Mouse (Mus musculus): ENCODE data around the gene Csrnp3.

Csrnp3 gene

DNA sequence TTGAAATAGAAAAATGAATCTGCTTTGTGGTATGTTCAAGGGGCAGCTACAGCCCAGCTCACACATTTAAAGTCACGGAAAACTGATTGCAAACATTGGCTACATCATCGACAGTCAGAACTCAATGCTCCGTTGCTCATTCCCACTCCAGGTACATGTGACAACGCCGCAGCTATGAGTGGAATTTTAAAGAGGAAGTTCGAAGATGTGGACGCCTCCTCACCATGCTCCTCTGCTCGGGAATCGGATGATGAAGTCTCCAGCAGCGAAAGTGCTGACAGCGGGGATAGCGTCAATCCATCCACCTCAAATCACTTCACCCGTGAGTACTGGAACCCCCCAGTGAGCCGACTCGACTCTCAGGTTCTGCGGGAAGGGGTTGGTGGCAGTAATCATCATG, 103.2 kb downstream of the Csrnp3 start:
- DNase-seq (ENCODE audit: low spot score): no peak

DNA sequence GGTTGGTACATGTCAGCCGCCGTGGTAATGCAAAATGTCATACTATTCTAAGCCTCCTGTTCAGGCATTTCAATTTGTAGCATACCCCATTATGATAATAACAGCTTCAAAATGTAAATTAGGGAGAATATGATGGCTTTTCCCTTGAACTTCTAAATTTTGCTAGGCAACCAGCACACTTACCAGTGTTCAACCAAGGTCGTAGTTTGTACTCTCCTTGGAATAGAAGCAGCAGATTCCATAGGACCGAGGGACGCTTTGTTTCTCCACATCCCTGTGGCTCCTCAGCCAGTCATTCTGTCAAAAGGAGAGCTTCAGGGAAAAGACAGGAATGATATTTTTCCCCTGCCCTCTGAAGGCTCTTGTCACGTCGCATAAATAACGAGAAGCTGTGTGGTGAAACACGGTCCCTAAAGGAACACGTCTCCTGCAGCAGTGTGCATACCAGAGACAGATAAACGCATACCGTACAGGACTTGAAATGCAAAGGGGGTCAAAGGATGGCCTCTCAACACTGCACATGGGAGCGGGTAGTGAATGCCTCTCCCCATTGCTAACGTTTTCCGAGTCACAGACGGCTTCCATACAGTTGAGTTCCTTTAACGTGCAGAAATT, 108.3 kb downstream of the Csrnp3 start:
- no peak for DNase-seq (ENCODE audit: low spot score)

DNA sequence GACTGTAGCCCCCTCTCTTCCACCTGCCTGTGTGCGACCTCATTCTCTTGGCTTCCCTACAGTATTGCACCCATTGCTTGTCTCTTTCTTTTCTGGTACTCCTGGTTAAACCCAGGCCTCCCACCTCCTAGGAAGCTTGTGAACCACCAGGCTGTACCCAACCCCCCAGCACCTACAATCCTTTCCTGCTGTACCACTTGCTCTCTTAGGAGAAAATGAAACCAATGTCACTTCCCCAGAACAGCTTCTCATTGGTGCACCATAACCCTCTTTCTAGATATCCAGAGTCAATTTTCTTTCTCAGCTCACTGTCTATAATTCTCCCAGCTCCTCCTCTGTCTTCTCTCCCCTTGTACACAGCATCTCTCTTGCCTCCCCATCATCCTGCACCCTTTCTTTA, 110.2 kb downstream of the Csrnp3 start:
- no peak for DNase-seq (ENCODE audit: low spot score)

DNA sequence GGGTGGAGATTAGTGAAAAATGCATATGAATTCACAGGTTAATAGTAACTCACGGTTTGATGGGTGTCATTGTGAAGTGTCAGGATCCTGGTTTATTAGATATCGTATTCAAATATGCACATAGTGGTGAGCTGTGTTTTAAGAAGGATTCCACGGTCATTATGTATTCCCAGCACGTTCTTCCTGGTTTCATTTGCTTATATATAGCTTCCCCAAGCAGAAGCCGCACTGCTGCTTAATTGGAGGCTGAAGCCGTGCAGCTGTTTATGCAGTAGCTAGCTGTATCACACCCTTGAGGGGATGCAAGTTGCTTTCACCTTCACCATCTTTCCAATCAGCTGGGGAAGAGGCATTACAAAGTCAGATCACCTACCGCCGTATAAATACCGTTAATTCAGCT, 111.2 kb downstream of the Csrnp3 start:
- DNase-seq (ENCODE audit: low spot score): no peak

DNA sequence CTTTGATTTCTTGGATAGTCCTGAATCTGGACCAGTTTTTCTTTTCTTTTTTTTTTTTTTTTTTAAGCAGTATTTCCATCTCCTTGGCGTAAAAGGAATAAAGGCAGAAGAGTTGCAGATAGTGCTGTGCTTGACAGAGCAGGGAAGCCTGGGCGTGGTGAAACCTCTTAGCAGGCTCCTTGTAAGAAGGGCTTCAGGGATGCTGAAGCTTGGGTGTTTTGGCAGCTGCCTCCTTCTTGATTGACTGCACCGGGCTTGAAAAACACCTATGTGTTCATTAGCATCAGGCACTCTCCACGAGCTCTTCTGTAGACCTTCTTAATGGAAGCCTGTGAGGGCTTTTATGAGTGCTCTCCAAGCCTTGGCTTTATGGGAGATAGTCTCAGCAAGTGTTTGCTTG, 117.9 kb downstream of the Csrnp3 start:
- no peak for DNase-seq (ENCODE audit: low spot score)

DNA sequence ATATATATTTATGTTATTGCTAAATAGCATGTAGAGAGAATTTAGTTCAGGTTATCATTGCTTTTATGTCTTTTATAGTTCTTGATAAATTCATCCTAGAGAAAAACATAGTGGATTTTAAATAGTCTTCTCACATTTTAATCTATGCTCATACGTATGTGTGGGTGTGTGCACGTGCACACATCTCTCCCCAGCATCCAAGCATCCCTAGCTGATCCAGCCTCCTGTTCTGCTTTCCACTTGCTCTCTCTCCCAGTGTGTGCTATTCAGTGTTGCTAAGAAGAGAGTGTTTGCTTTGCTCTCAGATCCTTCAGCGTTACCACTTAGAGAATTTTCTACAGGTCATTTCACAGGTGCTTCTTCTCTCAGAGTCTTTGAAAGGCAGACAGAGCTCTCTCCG, 123.2 kb downstream of the Csrnp3 start:
- DNase-seq (ENCODE audit: low spot score): no peak

DNA sequence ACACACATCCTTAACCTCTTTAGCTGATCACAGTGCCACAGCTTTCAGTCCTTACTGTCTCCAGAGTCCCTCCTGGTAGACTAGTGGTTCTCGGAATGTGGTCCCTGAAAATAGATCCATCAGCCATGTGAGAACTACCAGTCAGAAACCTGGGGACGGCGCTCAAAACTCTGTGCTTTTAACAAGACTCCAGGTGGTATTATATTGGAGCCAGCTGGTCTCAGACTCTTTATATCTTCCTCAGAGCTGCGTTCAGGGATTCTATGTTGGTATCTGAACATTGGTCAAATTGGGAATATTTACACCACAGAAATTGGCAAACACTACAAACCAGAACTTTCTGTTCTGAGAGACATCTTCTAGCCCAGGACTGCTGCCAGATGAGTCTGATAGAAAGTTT, 128.3 kb downstream of the Csrnp3 start:
- DNase-seq (ENCODE audit: low spot score): no peak

DNA sequence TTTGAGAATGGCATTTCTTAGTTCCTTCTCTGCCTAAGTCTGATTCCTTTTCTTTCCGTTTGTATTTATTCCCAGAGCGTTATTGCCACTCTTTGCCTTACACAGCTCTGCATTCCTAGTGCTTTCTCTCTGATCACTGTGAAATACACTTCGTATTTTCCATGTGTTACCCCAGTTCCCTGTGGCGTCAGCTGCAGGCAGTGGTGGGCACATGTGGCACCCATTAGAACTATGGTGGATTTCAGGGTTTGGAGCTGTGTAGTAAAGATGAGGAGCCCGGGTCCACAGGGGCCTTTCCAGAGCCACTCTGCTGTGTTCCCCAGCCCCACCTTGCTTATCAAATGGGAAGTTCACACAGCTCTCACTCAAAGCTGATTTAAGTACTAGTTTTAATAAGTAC, 129.8 kb downstream of the Csrnp3 start:
- DNase-seq (ENCODE audit: low spot score): no peak

DNA sequence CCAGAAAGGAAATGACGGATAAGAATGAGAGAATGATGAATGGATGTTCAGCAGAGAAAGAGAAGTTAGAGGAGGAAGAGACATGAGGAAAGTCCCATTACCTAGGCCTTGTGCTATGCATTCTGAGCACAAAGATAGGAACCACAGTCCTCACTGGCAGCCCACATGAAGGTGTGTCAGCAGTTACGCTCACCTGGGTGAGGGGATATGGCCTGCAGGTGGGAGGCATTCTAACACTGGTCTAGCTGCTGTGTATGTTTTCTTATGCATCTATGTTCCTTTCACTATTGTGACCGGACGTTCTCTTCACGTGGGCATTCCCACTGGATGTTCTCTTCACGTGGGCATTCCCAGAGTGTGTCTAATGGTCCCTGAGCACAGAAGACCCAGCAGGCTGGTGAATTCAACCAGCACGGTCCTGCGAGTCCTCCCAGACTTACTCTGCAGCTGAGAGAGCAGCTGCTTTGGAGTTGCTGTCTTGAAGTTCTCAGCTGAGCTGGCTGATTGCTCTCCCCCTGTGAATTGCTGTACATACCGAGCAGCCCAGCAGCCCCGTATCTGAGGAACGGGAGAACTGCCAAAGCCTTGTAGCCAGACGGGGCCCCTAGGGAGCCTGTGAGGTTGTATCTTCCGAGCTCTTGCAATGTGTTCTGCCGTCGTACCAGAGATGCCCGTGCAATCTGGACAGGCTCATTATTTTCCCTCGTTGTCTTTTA, 133.9 kb downstream of the Csrnp3 start:
- no peak for DNase-seq (ENCODE audit: low spot score)

DNA sequence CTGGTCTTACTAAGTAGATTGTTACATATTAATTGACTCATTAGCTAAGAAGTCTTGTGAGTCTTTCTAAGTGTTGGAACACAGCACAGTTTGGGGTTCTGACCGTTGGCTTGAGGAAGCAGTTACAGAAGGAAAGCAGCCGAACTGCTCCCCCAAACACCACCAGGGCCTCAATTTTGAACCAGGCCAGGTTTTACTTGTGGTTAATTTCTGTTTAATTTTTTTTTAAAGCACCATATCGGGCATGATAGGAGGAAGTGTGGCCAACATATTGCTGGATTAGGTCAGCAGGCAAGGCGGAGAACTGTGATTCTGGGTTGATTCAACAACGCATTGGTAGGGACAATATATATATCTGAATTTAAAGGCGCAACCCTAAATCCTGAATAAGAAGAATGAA, 135.9 kb downstream of the Csrnp3 start:
- no peak for DNase-seq (ENCODE audit: low spot score)

DNA sequence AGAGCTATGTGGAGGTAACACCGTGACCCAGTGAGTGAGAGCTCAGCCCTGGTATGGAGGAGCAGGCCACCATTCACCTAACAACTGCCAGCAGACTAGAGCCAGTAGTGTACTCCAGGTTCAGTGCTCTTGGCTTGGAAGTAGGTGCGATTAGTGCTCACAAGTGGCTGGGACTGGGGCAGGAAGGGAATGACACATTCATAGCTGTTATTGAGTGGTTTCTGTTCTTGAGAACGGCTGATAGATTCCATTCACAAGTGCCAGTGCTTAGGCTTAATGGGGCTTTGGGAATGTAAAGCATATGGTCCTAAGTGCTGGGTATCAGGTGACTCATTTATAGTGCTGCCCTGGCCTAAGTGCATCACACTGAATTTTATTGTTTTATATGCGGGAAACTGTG, 136.4 kb downstream of the Csrnp3 start:
- no peak for DNase-seq (ENCODE audit: low spot score)

DNA sequence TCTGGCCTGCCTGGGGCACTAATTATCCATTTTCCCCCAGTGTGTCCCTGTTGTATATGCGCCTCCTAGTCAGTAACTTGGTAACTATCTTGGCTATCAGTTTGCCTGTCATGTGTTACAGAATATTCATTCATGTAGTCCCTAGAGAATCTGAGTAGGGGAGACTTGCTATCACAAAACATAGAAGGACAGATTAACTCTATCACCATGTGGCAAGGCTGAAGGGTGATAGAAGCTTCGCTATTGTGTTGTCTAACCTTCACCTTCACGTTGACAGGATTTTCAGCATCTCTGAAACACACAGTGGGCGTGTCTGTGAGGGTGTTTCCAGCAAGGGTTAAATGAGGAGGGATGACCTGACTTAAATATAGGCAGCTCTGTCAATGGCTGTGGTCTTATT, 140.1 kb downstream of the Csrnp3 start:
- DNase-seq (ENCODE audit: low spot score): no peak

DNA sequence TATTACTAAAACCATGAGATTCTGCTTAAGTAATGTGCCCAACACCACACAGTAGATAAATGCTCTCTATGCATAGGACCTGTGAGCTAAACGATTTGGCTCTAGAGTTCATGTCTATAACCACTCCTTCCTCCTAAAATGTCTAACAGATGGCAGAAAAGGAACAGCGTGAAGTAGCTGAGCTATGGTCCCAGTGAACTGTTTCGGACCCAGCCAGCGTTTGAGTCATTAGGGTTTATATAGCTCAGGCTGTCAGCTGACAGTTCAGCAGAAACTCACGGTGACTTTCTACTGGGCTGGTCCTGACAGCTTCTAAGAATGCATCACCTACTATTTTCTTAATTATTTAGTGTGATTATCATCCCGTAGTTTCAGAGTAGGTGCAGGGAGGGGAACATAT, 141.5 kb downstream of the Csrnp3 start:
- DNase-seq (ENCODE audit: low spot score): no peak

DNA sequence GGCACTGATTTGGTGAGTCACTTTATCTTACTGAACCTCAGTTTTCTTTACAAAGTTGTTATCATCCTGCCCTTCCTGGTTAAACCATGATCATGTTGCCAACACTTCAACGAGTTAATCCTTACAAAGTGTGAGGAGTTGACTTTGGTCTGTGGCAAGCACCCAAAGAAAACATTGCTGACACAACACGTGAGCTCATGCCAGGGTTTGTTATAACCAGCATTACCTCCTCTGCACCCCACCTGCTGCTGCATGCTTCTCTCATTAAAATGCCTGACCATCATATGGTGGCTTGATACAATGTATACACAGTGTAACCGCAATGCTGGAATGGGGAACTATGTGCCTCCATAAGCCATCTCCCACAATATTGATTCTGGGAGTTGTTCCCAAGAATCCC, 142.0 kb downstream of the Csrnp3 start:
- no peak for DNase-seq (ENCODE audit: low spot score)

DNA sequence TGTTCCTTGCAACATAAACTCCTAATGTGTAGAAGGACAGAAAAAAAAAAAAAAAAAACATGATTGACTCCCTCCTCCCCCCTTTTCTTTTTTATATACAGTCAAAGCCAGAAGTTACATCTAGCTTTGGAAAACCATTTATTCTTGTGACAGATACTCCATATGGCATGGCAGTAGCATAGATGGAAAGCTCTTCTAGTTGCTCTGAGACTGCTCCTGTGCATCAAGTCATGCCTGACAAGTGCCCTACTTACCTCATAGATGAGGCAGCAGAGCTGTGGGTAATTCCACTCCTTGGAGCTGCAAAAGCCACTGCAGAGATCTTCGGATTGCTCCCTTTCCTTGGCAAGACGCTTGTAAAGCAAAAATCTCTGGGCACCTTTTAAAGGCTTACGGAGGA, 143.2 kb downstream of the Csrnp3 start:
- DNase-seq (ENCODE audit: low spot score): no peak

DNA sequence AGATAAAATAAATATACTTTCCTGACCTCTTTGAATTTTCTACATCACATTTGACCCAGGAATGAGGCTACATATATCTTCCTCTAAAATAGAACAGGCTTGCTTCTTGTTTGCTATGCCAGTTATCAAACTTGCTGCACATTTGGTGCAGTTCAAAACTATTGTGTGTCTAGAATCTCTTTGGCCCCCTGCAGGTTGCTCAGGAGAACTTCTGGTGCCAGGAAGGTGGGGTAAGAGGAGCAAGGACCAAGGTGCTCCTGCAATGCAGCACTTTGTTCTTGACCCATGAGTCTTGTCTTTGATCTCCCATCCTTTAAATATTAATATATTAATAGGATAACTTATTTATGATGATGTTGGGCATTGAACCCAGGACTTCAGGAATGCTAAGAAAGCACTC, 144.5 kb downstream of the Csrnp3 start:
- DNase-seq (ENCODE audit: low spot score): no peak

DNA sequence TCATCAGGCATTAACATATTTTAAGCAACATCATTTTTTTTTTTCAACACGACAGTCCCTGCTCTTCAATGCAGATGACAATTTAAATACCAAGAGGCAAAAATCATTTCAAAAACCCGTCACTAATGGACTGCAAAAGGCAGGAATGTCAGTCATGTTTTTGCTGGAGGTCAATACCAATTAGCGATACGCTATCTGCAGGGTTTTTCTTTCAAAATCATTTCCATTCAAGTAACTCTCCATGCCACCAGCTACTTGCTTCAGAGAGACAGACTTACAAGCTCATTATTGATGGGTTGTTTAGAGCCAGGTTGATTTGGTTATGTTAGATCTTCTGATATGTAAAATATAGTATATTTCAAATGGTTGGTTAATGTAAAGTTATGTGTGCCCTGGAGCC, 145.2 kb downstream of the Csrnp3 start:
- DNase-seq (ENCODE audit: low spot score): no peak

DNA sequence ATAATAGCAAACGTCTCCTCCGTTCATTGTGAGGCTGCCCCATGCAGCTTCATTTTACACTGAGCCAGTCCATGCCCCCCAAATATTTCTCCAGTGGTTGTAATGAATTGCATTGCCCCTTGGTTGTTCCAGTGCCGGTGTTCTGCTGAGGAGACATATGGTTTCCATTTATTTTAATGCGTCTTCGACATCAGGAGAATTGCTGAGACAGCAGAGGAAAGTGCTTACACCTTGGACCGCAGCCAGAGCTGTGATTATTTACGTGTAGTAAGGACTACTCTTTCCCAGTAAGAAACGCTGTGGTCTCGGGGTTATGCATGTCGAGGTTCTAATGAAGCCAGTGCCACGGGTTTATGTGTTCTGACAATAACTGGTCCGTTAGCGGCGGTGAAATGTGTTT, 147.8 kb downstream of the Csrnp3 start:
- DNase-seq (ENCODE audit: low spot score): no peak

DNA sequence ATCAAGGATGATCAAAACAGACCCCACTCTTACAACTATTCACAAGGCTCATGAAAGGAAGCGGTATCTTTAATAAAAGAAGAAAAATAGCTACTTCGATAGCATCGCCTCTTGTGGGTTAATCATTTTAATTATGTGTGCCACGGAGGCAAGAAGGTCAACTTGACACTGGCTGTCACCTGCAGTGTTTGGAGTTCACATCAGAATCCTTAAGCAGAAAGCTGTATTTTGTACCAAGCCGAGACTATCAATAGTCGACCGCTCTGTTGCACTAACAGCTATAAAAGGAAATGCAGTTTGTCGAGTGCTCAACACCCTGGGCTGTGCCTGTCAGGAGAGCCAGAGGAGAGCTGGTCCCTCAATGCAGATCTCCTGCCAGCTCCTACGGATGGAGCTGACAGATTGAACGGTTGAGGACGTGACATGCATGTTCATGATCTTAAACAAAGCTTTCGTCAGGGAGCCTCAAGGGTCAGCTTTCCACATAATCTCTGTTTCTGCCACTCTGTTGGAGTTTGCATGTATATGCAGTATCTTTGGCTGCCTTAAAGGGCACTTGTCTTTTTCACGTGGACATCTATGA, 149.4 kb downstream of the Csrnp3 start:
- DNase-seq (ENCODE audit: low spot score): no peak

DNA sequence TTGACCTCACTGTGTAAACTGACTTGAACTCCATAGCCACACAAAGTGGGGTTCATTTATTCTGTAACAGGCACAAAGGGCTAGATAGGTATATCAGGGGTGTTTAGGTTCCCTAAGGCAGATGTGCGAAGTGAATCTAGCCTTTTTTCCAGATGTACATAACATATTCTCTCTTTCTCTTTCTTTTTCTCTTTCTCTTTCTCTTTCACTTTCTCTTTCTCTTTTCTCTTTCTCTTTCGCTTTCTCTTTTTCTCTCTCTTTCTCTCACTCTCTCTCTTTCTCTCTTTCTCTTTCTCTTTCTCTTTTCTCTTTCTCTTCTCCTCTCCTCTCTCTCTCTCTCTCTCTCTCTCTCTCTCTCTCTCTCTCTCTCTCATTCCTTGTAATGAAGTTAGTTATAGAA, 153.2 kb downstream of the Csrnp3 start:
- no peak for DNase-seq (ENCODE audit: low spot score)

DNA sequence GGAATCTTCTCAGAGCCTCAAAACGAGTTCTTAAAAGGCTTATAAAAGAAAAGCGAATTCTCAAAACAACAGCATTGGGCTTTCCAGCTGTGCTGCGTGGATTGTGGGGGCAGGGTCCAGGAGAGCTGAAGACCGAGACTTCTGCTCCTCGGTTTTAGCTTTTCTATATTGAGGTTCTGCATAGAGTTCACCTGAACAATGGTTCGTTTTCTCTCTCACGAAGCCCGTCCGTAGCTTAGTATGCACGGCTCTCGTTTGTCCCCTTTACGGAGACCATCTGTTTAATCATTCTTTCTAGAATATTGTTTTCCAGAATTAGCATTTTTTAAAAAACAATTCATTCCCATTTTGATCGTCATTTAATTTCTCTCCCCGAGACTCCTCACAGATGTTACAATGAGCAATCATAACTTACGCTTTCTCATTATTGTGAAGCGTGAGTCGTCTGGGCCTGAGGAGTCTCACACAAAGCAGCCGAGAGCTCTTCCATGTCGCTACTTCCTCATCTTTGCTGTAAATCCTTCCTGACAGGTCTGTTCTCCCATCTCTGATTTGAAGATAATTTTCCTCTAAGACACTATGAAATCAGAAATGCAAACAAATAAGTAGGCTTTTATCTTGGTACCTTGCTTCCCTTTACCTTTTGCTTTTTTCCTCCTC, 163.6 kb downstream of the Csrnp3 start:
- no peak for DNase-seq (ENCODE audit: low spot score)

DNA sequence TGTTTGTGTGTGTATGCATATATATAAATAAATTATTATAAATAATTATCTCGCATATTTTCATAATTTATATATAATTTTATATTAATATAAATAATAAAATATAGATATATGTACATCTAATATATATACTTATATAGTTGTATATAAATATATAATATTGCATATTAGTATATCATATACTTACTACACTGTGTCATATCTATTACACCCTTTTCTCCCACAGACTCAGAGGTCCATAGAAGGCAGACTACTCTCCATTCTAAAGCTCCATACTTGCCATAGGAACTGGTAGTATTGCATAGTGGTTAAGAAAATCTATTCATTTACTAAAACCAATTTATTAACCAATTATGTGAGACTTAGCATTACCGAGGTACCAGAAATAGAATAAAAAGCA, 164.1 kb downstream of the Csrnp3 start:
- no peak for DNase-seq (ENCODE audit: low spot score)

DNA sequence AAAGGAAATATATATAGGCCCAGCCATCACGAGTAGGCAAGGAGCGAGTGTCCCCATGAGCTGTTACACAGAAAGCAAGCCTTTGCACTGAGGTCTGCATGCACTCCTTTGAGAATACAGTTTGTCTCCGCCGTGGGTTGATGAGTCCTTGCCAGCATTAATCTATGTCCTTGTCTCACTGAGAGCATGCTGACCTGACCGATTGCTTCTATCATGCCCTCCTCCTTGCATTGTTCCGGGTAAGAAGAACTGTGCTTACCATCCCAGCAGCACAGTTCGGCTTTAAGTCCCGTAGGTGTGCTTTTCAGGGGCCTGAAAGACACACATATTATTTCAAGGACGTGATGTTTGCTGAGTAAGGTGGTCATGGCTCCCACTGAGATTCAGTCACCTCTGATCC, 173.1 kb downstream of the Csrnp3 start:
- no peak for DNase-seq (ENCODE audit: low spot score)

Measured in testis, postnatal 14 days (tissue).